Mouse (Mus musculus): Measurements from ENCODE around the gene Chadl. TPM values are rescaled to one million over a fixed set of nuclear protein-coding genes. Genes with fewer than 3 reads are reported as not detected.

Chadl gene
- polyA plus RNA-seq, 1 experiment from 2014 or later, result 2.3 TPM

DNA sequence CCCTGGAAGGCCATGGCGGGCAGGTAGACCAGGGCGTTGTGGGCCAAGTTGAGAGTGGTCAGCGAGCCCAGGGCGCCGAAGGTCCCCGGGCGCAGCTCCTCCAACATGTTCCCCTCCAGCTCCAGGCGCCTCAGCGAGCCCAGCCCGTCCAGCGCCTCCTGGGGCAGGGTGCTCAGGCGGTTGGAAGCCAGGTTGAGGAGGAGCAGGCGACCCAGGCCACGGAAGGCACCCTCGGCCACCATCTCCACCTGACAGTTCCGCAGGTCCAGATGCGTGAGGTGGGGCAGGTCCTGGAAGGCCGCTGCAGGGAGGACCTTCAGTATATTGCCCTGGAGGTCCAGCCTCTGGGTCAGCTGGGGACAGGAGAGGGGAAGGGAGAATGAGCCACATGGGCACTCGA, 2.2 kb downstream of the Chadl start:
- Histone ChIP-seq H3K4me1 (peaks cover 26% of the 10 kb centered on the region), H3K4me3 (peak overlapping the region; percentile 69), H3K9me3 (no peaks in the 10 kb centered on the region), H3K27ac (peak overlapping the region; percentile 84), H3K27me3 (ENCODE audit: poor library complexity, severe bottlenecking) (peaks cover 62% of the 10 kb centered on the region), H3K36me3 (replicated peaks) (no peaks in the 10 kb centered on the region)
- DNase-seq (ENCODE audit: extremely low spot score, low spot score), result no peak
- WGBS, result 24% methylated on average over 19 of the region's 19 CpGs

GRCm38 (mm10) chr15:81693967-81694881, 2.9 kb downstream of the Chadl start:
- peak overlapping the region; percentile 69 for H3K4me3 ChIP-seq
- DNase-seq (ENCODE audit: extremely low spot score, low spot score), result peak; percentile 82
- no peaks in the 10 kb centered on the region for H3K36me3 ChIP-seq (replicated peaks)
- peaks cover 62% of the 10 kb centered on the region for H3K27me3 ChIP-seq (ENCODE audit: poor library complexity, severe bottlenecking)
- peaks cover 26% of the 10 kb centered on the region for H3K4me1 ChIP-seq
- no peaks in the 10 kb centered on the region for H3K9me3 ChIP-seq
- peak overlapping the region; percentile 84 for H3K27ac ChIP-seq
- WGBS, result under 1% methylated on average over 95 of the region's 107 CpGs

GRCm38 (mm10) chr15:81693366-81693966, 3.6 kb downstream of the Chadl start:
- H3K36me3 ChIP-seq (replicated peaks), result peaks cover 6% of the 10 kb centered on the region
- no peak for DNase-seq (ENCODE audit: extremely low spot score, low spot score)
- H3K27ac ChIP-seq, result peak overlapping the region; percentile 84
- H3K9me3 ChIP-seq, result no peaks in the 10 kb centered on the region
- peaks cover 62% of the 10 kb centered on the region for H3K27me3 ChIP-seq (ENCODE audit: poor library complexity, severe bottlenecking)
- peaks cover 26% of the 10 kb centered on the region for H3K4me1 ChIP-seq
- 5% methylated on average over 41 of the region's 41 CpGs for WGBS
- H3K4me3 ChIP-seq, result peak overlapping the region; percentile 69

DNA sequence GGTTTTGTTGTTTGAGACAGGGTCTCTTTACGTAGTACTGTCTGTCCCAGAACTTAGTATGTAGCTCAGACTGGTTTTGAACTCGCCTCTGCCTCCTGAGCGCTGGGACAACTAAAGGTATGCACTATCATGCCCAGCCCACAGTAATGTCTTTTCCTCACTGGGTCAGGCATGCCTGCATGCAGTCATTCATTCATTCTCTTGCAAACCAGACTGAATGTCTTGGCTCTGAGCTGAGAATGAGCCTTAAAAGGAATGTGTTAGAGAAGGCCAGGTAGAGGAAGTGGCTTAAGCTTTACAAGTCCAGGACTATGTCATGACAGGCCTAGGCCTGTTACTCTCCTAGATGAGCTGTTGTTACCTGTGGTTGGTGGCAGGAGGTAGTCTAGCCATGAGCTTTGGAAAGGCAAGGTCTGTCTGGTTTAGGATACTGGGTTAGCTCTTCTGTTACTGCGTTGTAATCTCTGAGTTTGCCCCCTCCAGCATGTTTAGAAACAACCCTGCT, 16.7 kb downstream of the Chadl start:
- Histone ChIP-seq H3K36me3 (replicated peaks) (peaks cover 97% of the 10 kb centered on the region), H3K9me3 (no peaks in the 10 kb centered on the region), H3K27ac (no peak overlapping the region), H3K4me1 (no peaks in the 10 kb centered on the region), H3K4me3 (no peak overlapping the region), H3K27me3 (ENCODE audit: poor library complexity, severe bottlenecking) (no peaks in the 10 kb centered on the region)
- DNase-seq (ENCODE audit: extremely low spot score, low spot score), result no peak
- 93% methylated on average over 4 of the region's 4 CpGs for WGBS

GRCm38 (mm10) chr15:81676637-81677036, 20.4 kb downstream of the Chadl start:
- Histone ChIP-seq H3K27ac (no peak overlapping the region), H3K4me1 (no peaks in the 10 kb centered on the region), H3K36me3 (replicated peaks) (peaks cover 88% of the 10 kb centered on the region), H3K4me3 (no peak overlapping the region), H3K9me3 (no peaks in the 10 kb centered on the region), H3K27me3 (ENCODE audit: poor library complexity, severe bottlenecking) (no peaks in the 10 kb centered on the region)
- no peak for DNase-seq (ENCODE audit: extremely low spot score, low spot score)
- 92% methylated on average over 3 of the region's 3 CpGs for whole genome bisulfite sequencing

GRCm38 (mm10) chr15:81670231-81670640, 26.9 kb downstream of the Chadl start:
- H3K4me1 ChIP-seq, result peaks cover under 1% of the 10 kb centered on the region
- no peaks in the 10 kb centered on the region for H3K9me3 ChIP-seq
- WGBS, result 81% methylated on average over 4 of the region's 4 CpGs
- DNase-seq (ENCODE audit: extremely low spot score, low spot score), result no peak
- no peak overlapping the region for H3K27ac ChIP-seq
- H3K27me3 ChIP-seq (ENCODE audit: poor library complexity, severe bottlenecking), result no peaks in the 10 kb centered on the region
- peaks cover 76% of the 10 kb centered on the region for H3K36me3 ChIP-seq (replicated peaks)
- H3K4me3 ChIP-seq, result 0 out of 2 replicates have a peak overlapping the region, but pooled peaks have one; percentile 8

DNA sequence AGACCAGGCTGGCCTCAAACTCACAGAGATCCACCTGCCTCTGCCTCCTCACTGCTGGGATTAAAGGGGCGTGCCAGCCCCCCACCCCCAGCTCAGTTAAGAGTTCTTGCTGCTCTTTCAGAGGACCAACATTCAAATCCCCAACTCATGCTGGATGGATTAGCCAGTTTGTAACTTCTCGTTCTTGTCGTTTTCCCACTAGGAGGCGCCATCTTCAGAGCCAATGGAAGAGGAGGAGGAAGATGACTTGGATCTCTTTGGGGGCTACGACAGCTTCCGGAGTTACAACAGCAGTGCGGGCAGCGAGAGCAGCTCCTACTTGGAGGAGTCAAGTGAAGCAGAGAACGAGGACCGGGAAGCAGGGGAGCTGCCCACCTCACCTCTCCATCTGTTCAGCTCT, 30.1 kb downstream of the Chadl start:
- whole genome bisulfite sequencing, result 88% methylated on average over 10 of the region's 10 CpGs
- DNase-seq (ENCODE audit: extremely low spot score, low spot score), result no peak
- Histone ChIP-seq H3K36me3 (replicated peaks) (peaks cover 51% of the 10 kb centered on the region), H3K27ac (no peak overlapping the region), H3K9me3 (no peaks in the 10 kb centered on the region), H3K4me3 (no peak overlapping the region), H3K4me1 (peaks cover 10% of the 10 kb centered on the region), H3K27me3 (ENCODE audit: poor library complexity, severe bottlenecking) (no peaks in the 10 kb centered on the region)

GRCm38 (mm10) chr15:81663697-81664561, 33.2 kb downstream of the Chadl start, which contains the start of gene L3mbtl2:
TSS of gene L3mbtl2 (plus strand) at chr15:81663889.
- H3K27ac ChIP-seq, result peak within 1 kb of the TSS; percentile 87
- H3K4me1 ChIP-seq, result peaks cover 10% of the 10 kb centered on the region
- H3K36me3 ChIP-seq (replicated peaks), result peaks cover 22% of the 10 kb centered on the region
- H3K9me3 ChIP-seq, result no peaks in the 10 kb centered on the region
- WGBS, result 1% methylated on average over 55 of the region's 55 CpGs
- H3K27me3 ChIP-seq (ENCODE audit: poor library complexity, severe bottlenecking), result no peaks in the 10 kb centered on the region
- peak; percentile 91 for DNase-seq (ENCODE audit: extremely low spot score, low spot score)
- H3K4me3 ChIP-seq, result peak within 1 kb of the TSS; percentile 93

- peak overlapping the region; percentile 87; the same call in 1 of the 2 replicates for H3K27ac ChIP-seq
- 64% methylated on average over 10 of the region's 10 CpGs for WGBS
Measured at GRCm38 (mm10) chr15:81663281-81663680, 33.8 kb downstream of the Chadl start.

DNA sequence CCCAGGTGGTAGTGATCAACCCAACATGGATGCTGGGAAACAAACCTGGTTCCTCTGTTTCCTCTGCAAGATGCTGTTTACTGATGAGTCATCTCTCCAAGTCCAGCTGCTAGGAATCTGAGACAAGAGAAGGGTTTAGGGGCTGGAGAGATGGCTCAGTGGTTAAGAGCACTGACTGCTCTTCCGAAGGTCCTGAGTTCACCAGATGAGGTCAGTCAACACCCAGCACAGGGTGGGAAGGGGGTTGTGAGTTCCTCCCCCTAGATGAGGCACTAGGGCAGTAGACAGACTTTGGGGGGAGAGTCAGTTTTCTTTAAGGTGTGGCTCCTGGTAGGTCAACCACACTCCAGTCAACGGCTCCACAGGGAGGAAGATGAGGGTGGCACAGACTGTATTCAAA, 35.4 kb downstream of the Chadl start:
- Histone ChIP-seq H3K27ac (no peak overlapping the region), H3K4me1 (peaks cover 10% of the 10 kb centered on the region), H3K36me3 (replicated peaks) (no peaks in the 10 kb centered on the region), H3K9me3 (no peaks in the 10 kb centered on the region), H3K27me3 (ENCODE audit: poor library complexity, severe bottlenecking) (no peaks in the 10 kb centered on the region), H3K4me3 (no peak overlapping the region)
- 93% methylated on average over 2 of the region's 2 CpGs for WGBS
- no peak for DNase-seq (ENCODE audit: extremely low spot score, low spot score)

More at GRCm38 (mm10) chr15:81663281-81663680, 33.8 kb downstream of the Chadl start:
- Histone ChIP-seq H3K36me3 (replicated peaks) (peaks cover 16% of the 10 kb centered on the region), H3K27me3 (ENCODE audit: poor library complexity, severe bottlenecking) (no peaks in the 10 kb centered on the region), H3K4me1 (peaks cover 10% of the 10 kb centered on the region), H3K9me3 (no peaks in the 10 kb centered on the region), H3K4me3 (peak overlapping the region; percentile 93)
- DNase-seq (ENCODE audit: extremely low spot score, low spot score), result no peak

GRCm38 (mm10) chr15:81650636-81651035, 46.5 kb downstream of the Chadl start:
- Histone ChIP-seq H3K36me3 (replicated peaks) (peaks cover 71% of the 10 kb centered on the region), H3K4me1 (no peaks in the 10 kb centered on the region)
- WGBS, result 92% methylated on average over 7 of the region's 7 CpGs

More at GRCm38 (mm10) chr15:81650636-81651035, 46.5 kb downstream of the Chadl start:
- Histone ChIP-seq H3K27me3 (ENCODE audit: poor library complexity, severe bottlenecking) (no peaks in the 10 kb centered on the region), H3K4me3 (no peak overlapping the region), H3K27ac (no peak overlapping the region), H3K9me3 (no peaks in the 10 kb centered on the region)
- no peak for DNase-seq (ENCODE audit: extremely low spot score, low spot score)
